Mouse (Mus musculus) frontal cortex, postnatal 10 days (tissue): ENCODE data around the gene 1700017B05Rik.
"Not testable (repeated sequence)": the region's sequence is repeated elsewhere in the genome, so short reads cannot be mapped to it uniquely, and the experiment has no call there.

Source experiments
- DNase-seq, 2 experiments: peaks; one replicate each; pipeline ENCODE4 v3.0.0; 2022; ENCODE audit warnings: low spot score in 2 of 2, mixed read lengths in 1 of 2

Gene 1700017B05Rik

GRCm38 (mm10) chr9:57261913-57262794, at the start of gene 1700017B05Rik:
TSS of gene 1700017B05Rik (minus strand) at chr9:57262612.
- DNase-seq, result peak in 1 of 2 experiments; percentile 66

- DNase-seq, result no peak
Measured at GRCm38 (mm10) chr9:57310895-57311294, 48.5 kb upstream of the 1700017B05Rik start.

DNA sequence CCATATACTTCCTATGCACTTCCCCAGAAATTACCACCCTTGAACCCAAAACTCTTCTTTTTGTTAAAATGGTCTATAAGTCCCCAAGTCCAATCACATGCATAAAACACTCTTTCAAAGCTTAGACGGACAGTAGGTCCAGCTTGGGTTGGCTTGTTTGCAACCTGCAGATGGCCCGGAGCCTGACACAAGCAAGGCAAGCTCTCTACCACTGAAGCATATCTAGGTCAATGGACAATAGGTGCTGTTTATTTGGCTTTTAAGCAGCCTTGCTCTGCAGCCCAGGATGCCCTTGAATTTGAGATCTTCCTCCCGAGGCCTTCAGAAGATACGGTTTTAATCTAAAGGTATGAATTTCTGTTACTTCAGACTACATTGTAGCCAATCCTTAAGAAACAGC, 46.9 kb upstream of the 1700017B05Rik start:
- no peak for DNase-seq

GRCm38 (mm10) chr9:57307456-57307855, 45.0 kb upstream of the 1700017B05Rik start:
- no peak for DNase-seq

- not testable (repeated sequence) for DNase-seq
Measured at GRCm38 (mm10) chr9:57304716-57305115, 42.3 kb upstream of the 1700017B05Rik start.

DNA sequence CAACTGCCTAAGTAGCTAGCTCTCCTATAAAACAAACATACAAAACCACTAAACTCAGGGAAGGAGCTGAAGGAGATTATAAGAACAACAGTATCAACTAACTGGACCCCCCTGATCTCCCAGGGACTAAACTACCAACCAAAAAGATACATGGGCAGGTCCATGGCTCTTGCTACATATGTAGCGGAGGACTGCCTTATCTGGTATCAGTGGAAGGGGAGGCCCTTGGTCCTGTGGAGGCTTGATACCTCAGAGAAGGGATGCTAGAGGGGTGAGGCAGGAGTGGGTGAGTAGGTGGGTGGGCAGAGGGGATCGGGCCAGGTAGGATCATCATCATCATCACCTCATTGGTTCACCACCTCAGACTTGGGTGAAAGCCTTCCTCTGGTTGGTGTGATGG, 41.8 kb upstream of the 1700017B05Rik start:
- no peak for DNase-seq

GRCm38 (mm10) chr9:57303356-57303755, 40.9 kb upstream of the 1700017B05Rik start:
- DNase-seq, result no peak

DNA sequence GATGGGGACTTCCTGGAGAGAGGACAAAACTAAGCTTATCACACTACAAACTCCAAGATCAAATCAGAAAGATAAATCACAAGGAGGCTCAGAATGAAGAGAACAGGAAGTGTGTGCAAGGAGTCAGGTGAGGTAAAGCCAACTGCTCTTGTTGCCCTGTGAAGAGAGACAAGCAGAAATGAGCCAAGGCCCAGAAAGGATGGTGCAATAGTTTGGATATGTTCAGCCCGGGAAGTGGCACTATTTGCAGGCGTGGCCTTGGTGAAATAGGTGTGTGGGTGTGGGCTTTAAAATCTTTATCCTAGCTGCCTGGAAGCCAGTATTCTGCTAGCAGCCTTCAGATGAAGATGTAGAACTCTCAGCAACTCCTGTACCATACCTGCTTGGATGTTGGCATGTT, 38.4 kb upstream of the 1700017B05Rik start:
- no peak for DNase-seq

GRCm38 (mm10) chr9:57299790-57300477, 37.5 kb upstream of the 1700017B05Rik start:
- no peak for DNase-seq

GRCm38 (mm10) chr9:57297938-57298337, 35.5 kb upstream of the 1700017B05Rik start:
- no peak for DNase-seq

- DNase-seq, result no peak
Measured at GRCm38 (mm10) chr9:57296277-57296676, 33.9 kb upstream of the 1700017B05Rik start.

DNA sequence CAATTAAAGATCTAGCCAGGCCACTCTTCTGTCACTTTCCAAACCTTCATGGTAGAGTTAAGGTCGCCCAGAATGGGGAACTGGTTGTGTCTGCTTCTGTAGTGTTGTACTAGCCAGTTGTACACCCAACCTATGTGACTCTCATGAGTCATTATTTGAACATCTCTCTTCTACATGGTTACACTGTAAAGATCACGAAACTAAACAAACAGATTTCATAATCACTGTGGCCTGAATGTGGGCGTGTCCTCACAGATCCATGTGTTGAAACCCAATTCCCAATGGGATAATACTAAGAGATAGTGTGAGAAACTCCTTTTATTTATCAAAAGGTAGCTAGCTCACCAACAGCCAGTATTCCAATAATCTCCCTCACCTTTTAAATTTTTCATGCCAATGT, 33.3 kb upstream of the 1700017B05Rik start:
- no peak for DNase-seq

GRCm38 (mm10) chr9:57294905-57295304, 32.5 kb upstream of the 1700017B05Rik start:
- no peak for DNase-seq

DNA sequence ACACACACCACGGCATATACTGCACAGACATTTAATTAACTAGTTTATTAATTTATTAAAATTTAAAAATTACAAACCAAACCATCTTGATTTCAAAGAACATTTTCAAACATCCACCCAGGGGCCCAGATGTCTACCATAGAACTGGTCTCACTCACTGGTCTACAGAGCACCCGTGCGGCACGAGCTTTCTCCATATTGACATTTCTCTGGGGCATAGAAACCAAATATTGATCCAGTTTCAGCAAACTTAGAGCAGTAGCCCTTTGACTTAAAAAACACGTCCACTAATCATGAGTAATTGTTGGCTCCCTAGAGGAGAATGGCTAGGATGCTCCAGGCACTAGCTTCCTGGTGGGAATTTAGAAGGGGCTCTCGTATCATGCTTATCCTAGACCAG, 24.8 kb upstream of the 1700017B05Rik start:
- DNase-seq, result no peak

DNA sequence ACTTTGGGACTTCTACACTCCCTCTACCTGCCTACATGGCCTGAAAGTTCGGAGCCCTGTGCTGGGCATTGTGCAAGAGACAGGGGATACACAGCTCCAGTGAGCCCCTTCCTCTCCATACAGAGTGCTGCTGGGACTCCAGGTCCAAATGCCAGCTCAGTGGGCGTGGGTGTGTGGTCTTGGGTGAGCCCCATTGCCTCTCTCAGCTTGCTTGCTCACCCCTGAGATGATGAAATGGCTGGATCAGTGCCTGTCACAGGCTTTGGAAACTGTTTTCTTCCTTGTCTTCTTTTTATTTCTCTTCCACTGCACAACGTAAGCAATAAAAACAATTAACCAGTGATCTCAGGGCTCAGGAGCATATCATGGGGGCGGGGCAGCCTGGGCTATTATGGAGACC, 20.9 kb upstream of the 1700017B05Rik start:
- no peak for DNase-seq

DNA sequence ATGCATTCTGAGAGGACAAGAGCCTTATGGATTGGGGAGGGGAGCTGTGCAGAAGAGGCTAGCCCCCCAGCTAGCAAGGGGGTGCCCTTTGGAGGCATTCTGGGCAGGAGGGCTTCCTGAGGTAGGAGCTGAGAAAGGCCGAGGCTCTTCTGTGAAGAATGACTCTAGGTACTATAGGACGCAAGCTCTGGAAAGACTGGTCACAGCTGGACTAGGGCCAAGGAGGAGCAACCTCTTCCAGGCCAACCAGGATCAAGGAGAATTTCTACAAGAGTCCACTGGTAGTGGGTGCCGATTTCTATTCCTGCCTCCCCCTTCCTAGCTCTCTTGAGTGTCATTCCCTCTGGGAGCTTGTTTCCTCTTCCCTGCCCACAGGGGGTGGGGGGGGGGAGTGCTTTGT, 20.3 kb upstream of the 1700017B05Rik start:
- DNase-seq, result no peak

DNA sequence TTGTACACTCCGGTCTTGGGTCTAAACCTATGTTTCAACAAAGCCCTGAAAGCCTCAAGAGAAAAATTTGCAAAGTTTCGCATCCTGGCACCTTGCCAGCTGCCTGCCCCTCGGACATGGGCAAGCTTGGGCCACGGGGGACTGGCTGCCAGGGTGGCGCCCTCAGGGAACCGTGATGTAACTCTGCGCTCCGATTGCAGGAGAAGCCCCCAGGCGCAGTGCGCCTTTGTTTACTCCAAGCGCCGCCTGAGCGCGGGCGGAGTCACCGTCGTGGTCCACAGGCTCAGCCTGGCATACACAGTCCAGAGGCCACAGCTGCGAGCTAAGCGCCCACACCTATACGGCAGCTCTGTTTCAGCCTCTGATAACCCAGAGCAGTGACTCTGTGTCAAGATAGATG, 19.1 kb upstream of the 1700017B05Rik start:
- no peak for DNase-seq

GRCm38 (mm10) chr9:57279441-57279840, 17.0 kb upstream of the 1700017B05Rik start:
- DNase-seq, result no peak

DNA sequence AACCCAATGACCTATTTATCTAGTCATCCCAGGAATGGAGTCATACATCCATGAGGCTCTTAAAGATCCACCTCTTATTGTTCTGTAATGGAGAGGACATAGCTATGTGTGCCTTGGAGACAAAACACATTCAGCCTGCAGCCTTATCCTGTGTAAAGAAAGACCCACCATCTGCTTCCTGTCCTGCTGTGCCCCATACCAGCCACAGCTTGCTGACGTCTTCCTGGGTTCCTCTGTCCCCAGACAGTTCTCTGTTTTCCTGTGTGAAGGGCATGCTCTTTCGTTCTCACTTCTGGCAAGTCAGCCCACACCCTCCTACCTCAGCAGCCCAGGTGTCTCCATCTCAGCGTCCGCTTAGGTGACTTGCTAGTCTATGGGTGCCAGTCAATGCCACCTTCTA, 15.9 kb upstream of the 1700017B05Rik start:
- DNase-seq, result no peak

DNA sequence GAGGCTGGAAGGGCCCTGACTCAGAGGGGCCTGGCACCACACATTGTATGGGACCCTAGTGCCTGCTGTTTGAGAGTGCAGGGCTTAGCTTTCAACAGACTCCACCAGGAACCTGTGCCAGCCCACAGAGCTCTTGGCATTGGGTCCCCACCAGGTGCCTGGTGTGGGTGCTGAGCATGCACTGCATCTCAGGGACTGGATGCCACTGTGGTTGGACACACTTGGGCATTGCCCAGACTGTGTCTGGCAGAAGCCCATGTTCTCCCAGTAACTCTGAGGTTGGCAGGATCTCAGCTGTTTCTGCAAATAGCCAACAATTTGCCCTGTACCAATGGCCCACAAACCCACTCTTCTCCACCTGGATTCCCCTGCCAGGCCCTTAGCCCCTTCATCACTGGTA, 13.9 kb upstream of the 1700017B05Rik start:
- peak in 1 of 2 experiments; percentile 31 for DNase-seq

- no peak for DNase-seq
Measured at GRCm38 (mm10) chr9:57273805-57274494, 11.5 kb upstream of the 1700017B05Rik start.
